Mouse (Mus musculus): ENCODE measurements around the gene Phf12.
A peak's percentile ranks its signal among the peaks of the same experiment; 100 is the strongest.

Gene Phf12

DNA sequence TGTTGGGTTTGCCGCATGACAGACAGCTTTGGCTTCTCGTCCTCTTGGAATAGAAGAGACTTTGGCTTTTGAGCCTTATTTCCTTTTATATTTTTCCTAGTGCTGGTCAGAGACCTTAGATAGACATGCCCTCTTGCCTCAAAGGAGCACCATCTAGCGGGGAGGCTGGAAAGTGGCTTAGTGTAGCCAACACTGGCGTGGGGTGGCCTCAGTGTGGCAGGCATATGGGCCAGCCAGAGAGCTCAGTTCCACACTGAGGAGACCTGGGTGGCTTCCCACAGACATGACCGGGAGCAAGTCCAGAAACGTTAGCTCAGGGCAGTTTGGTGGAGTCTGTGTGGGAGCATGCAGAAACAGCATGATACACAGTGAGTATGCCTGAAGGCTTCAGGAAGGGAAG, 11.8 kb upstream of the Phf12 start:
- no peak for DNase-seq (ENCODE audit: low spot score in 2 of 2)

- no peak for DNase-seq (ENCODE audit: low spot score in 2 of 2)
Observed at GRCm38 (mm10) chr11:77973520-77973919, 9.0 kb upstream of the Phf12 start.

- no peak for DNase-seq (ENCODE audit: low spot score in 2 of 2)
Observed at GRCm38 (mm10) chr11:77974325-77974724, 8.2 kb upstream of the Phf12 start.

- no peak for DNase-seq (ENCODE audit: low spot score in 2 of 2)
Observed at GRCm38 (mm10) chr11:77975873-77976272, 6.7 kb upstream of the Phf12 start.

DNA sequence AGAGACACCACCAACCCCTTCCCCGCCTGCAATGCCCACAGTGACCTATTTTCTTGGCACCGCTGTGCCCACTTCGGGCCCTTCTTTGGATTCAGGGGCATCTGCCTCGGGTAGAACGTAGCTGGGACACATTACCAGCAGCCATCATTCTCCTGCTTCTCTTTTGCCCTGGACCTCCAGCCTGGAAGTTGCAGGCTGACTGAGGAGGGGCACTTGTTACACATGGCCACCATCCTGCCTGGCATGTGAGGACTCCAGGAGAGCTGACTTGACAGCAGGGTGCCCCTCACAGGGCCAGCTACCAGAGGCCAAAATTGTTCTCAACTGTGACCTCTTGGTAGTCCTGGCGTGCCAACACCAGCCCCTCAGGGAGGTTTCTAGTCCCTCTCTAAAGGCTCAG, 4.4 kb upstream of the Phf12 start:
- no peak for DNase-seq (ENCODE audit: low spot score in 2 of 2)

DNA sequence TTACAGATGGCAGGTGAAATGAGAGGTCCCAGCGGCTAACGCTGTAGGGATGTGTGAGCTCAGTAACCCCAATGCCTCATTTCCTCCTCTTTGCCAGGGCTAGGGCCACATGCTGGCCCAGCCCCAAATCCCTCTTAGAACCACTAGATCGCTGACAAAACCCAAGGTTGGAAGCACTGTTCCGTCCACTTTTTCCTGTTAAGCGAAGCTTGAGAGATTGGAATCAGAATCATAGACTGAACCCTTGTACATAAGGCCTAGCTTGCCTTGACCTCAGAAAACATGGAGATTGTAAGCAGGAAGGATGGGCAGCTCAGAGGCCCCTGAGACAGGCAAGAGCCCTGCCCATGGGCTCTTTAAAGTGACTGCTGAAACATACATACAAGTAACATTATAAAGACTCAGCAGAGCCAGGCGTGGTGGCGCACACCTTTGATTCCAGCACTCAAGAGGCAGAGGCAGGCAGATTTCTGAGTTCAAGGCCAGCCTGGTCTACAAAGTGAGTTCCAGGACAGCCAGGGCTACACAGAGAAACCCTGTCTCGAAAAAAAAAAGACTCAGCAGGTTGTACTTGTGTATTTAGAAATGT, 3.2 kb upstream of the Phf12 start:
- no peak for DNase-seq (ENCODE audit: low spot score in 2 of 2)

- peak in 1 of 2 experiments; percentile 47 for DNase-seq (ENCODE audit: low spot score in 2 of 2)
Observed at GRCm38 (mm10) chr11:77980281-77981204, 2.0 kb upstream of the Phf12 start.

DNA sequence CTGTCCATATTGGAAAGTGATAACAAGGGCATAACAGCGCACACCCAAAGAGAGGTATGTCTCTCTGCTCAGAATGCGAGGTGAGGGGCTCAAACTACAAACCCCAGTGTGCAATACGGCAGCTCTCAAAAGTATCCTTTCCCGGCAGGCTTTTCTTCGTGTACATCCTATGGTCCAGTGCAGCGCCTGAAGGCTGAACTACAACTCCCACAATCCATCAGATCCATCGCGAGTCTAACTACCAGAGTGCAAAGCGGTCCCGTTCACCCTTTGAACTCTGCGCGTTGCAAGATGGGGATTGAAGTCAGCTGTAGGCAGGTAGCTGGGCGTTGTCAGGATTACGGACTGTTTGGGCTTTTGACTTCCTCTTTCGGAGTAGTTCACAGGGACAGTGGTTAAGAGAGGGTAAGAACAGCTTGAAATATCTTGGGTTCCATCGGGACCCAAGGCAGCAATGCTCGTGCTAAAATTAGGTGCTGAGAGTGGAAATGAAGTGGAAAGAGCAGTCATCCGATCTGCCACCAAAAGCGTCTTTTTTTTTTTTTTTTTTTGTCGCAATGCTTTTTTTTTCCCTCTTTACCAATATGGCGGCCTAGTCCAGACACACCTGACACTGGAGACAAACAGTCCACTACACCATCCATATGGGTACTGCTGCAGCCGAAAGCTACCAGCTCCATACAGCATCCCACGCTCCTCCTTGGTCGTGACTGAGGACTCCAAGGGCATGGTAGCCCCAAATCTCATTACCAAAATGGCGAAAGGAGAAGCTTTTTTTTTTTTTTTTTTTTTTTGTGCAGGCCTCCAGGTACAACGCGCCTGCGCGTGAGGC, 729 bp upstream of the Phf12 start:
- peak; percentile 89 to 90 for DNase-seq (ENCODE audit: low spot score in 2 of 2)

- DNase-seq (ENCODE audit: low spot score in 2 of 2), result peak in 1 of 2 experiments; percentile 63
Observed at GRCm38 (mm10) chr11:77983191-77983936, 810 bp downstream of the Phf12 start.

DNA sequence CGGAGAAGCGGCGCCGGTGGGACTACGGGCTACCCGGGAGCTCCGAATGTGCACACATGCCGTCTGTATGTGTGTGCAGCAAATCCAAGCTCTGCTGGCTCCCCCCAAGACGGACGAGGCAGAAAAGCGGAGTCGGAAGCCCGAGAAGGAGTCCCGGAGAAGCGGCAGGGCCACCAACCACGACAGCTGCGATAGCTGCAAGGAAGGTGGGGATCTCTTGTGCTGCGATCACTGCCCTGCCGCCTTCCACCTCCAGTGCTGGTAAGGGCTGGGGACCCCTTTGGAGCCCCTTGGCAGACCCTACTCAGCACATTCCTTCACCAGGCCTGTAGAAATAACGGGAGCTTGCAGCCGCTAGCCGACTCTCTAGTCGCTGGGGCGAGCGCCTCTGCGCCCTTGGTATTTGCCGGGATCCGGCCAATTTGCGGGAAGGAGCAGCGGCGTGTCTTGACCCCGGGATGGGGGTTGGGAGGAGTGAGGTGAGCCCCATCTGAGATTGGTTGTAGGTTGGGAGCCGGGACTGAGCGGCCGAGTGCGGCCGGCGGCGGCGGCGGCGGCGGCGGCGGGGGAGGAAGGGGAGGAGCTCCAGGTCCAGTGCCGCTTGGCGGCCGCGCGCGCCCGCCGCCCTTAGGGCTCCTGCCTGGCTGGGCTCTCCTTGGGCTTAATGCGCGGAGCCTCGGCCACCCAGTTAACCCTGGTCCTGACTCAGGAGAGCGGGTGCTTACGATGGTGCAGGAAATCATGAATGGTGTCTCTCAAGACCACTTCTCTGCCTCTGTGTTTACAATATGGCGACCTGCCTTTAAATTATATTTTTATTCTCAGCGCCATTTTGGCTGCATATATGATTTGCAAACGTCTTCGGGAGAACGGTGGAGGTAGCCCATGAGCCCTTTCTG, 1.6 kb downstream of the Phf12 start:
- DNase-seq (ENCODE audit: low spot score in 2 of 2), result peak; percentile 71 to 72

DNA sequence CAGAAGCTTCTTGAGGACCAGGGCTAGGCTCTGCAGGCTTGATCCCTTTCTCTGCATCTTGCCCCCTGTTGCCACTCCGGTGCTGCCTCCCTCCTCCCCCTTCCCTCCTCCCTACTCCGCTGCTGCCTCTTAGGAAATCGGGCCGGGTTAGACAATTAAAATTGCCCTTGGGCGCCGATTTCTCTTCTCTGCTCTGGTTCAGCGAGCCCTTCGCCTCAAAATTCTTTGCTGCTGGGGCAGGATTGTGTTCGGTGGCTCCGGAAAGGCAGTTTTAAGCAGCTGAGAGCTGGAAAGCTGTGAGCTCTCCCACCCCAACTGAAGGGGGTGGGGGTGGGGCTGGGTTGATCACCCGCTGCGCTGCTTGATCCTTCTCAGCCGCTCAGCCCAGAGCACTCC, 2.3 kb downstream of the Phf12 start:
- no peak for DNase-seq (ENCODE audit: low spot score in 2 of 2)

- no peak for DNase-seq (ENCODE audit: low spot score in 2 of 2)
Observed at GRCm38 (mm10) chr11:77985541-77986065, 3.0 kb downstream of the Phf12 start.

DNA sequence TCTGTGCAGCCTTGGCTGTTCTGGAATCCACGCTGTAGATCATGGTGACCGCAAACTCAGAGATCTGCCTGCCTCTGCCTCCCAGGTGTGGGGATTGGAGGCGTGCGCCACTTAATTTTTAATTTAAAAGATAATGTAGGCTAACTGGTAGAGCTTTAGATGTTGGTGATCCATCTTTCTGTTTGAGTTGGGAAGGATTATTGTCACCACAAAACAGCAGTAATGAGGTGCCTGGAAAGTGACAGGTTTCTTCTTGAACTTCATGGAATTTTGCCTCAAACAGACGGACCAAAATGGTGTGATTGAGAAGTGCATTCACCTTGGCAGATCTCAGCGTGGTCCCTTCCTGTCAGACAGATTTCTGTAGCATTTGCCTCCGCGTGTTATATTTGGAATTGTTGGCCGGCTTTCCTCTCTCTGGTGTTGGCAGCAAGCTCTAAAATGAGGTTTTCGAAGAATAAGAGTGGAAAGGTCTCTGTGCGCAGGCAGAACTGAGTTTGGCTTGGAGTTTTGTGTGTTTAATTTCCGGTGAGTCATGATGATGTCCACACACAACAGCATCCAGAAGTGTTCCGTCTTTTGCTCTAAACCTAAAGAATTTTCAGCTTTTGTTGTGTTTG, 6.6 kb downstream of the Phf12 start:
- no peak for DNase-seq (ENCODE audit: low spot score in 2 of 2)

DNA sequence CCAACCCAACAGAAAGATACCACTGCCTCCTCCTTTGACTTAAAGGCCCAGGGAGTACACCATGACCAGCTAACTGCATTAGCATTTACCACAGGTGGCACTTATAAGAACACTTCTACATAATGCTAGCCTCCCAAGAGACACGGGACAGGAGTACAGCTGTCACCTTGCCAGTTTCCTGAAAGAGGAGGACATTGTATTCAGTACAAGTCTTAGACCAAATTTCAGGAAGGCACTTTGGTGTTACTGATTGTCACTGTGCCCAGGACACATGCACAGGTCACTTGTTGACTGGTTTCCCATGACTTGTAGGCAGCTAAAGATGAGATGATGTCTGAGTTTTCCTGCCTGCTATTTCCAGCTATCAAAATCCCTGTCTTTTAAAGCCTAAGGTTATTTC, 13.0 kb downstream of the Phf12 start:
- DNase-seq (ENCODE audit: low spot score in 2 of 2), result no peak

DNA sequence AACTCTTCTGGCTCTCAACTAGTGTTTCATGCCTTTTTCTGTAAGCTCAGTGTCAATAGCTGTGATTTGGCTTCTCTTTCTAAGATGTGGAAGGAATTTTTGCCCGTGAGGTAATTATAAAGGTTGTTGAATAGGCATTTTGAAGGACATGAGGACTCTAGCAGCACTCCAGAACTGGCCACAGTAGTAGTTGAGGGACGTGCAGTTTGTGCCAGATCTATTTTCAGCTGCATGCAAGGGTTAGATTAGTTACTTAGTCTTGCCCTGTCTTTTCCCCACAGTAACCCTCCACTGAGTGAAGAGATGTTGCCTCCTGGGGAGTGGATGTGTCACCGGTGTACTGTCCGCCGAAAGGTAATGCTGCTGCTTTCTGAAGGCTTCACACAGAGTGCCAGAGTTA, 23.9 kb downstream of the Phf12 start:
- no peak for DNase-seq (ENCODE audit: low spot score in 2 of 2)

DNA sequence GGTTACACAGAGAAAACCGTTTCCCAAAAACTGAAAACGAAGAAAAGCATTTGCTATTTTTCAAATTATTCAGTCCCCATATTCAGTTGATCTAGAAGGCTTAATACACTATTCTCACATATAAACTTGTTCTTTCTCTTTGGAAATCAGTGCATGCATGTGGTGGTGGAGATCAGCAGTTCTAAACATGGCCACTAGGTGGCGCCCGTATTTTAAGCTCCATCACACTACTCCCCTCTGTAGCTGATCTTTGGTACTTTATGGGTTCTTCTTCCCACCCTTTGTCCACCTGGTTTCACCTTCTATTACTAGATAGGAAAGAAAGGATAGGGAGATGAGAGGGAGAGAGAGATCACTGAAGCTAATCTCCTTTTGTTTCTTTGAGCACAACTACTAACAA, 37.1 kb downstream of the Phf12 start:
- DNase-seq (ENCODE audit: low spot score in 2 of 2), result peak in 1 of 2 experiments; percentile 73

DNA sequence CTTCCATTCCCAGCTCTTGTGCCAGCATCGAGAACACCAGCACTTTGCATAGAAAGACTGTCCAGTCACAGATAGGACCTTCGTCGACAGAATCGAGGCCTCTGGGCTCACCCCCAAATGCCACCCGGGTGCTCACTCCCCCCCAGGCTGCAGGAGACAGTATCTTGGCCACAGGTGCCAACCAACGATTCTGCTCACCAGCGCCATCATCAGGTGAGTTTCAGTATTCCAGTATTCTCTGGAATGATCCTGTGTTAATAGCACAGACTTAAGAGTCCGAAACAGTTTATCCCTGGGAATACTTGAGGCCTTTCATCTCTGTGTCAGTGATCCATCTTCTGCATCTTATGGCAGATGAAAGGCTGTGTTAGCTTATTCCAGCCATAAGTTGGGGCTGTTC, 41.1 kb downstream of the Phf12 start:
- DNase-seq (ENCODE audit: low spot score in 2 of 2), result no peak

DNA sequence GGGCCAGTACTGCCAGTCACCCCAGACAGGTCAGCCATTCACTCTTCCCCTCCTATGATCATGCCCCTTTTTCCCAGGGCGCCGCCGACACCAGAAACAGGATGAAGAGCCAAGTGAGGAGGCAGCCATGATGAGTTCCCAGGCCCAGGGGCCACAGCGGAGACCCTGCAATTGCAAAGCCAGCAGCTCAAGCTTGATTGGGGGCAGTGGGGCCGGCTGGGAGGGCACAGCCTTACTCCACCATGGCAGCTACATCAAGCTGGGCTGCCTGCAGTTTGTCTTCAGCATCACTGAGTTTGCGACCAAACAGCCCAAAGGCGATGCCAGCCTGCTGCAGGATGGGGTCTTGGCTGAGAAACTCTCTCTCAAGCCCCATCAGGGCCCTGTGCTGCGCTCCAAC, 46.7 kb downstream of the Phf12 start:
- DNase-seq (ENCODE audit: low spot score in 2 of 2), result no peak

- DNase-seq (ENCODE audit: low spot score in 2 of 2), result no peak
Observed at GRCm38 (mm10) chr11:78030600-78030999, 48.0 kb downstream of the Phf12 start.

GRCm38 (mm10) chr11:78031389-78031788, 48.8 kb downstream of the Phf12 start:
- no peak for DNase-seq (ENCODE audit: low spot score in 2 of 2)
